In the genomic region with DNA sequence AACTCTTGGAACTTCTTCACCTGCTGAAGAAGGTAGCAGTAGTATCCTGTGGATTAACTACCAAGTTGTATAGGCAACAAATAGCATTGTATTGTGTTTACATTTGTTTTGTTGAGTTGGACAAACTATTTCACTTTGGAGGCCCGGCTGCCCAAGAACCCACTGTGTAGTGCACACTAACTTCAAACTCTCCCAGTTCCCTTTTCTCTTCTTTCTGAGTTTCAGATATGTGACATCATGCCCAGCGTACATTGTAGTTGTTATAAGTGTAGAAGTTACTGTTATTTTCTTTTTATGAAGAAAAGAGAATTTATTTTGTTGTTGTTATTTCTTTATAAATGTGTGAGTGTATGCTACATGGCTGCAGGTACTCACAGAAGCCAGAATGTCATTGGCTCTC, we compare ENCODE assay signal across 29 mouse cellular contexts.
"Had no signal": no experiment of that assay in that cellular context is flagged by ENCODE, and none has a peak within 500 bp of the region (broad histone marks: within the 10 kb centered on the region; RNA-seq: fewer than 3 reads in every experiment).

No protein-coding gene starts in this region.

- H3K36me3 ChIP-seq: limb, embryonic 10.5 days; limb, embryonic 12.5 days; limb, embryonic 13.5 days; limb, embryonic 15.5 days; liver, embryonic 12.5 days; liver, embryonic 13.5 days; liver, embryonic 15.5 days; lung, embryonic 15.5 days; midbrain, embryonic 10.5 days; midbrain, embryonic 12.5 days; midbrain, embryonic 13.5 days; midbrain, embryonic 15.5 days had no signal

- DNase-seq: left cerebral cortex, postnatal 4 days; liver; liver, embryonic 13.5 days; liver, postnatal 0 days; lung, adult 18-20 months; lung, adult 2 months; lung, embryonic 14.5 days; lung, postnatal 10 days; lung, postnatal 14 days; lung, postnatal 36 days; lung, postnatal 4 days; midbrain, embryonic 14.5 days had no signal

- H3K4me3 ChIP-seq: limb, embryonic 10.5 days; limb, embryonic 12.5 days; limb, embryonic 13.5 days; limb, embryonic 15.5 days; liver, embryonic 12.5 days; liver, embryonic 13.5 days; liver, embryonic 15.5 days; lung, embryonic 15.5 days; megakaryocyte, embryonic 14.5 days; midbrain, embryonic 10.5 days; midbrain, embryonic 12.5 days; midbrain, embryonic 13.5 days; midbrain, embryonic 15.5 days; myocyte had no signal

- H3K4me2 ChIP-seq: limb, embryonic 12.5 days; limb, embryonic 13.5 days; limb, embryonic 15.5 days; liver, embryonic 11.5 days; liver, embryonic 12.5 days; liver, embryonic 13.5 days; liver, embryonic 15.5 days; lung, embryonic 14.5 days; lung, embryonic 15.5 days; midbrain, embryonic 11.5 days; midbrain, embryonic 12.5 days; midbrain, embryonic 13.5 days; midbrain, embryonic 15.5 days had no signal

- H3K27me3 ChIP-seq: limb, embryonic 12.5 days; limb, embryonic 13.5 days; limb, embryonic 15.5 days; liver, embryonic 12.5 days; liver, embryonic 13.5 days; liver, embryonic 15.5 days; lung, embryonic 15.5 days; megakaryocyte, embryonic 14.5 days; midbrain, embryonic 12.5 days; midbrain, embryonic 13.5 days; midbrain, embryonic 15.5 days had no signal

- H3K4me1 ChIP-seq: limb, embryonic 12.5 days; limb, embryonic 13.5 days; limb, embryonic 15.5 days; liver, embryonic 12.5 days; liver, embryonic 13.5 days; liver, embryonic 15.5 days; lung, embryonic 15.5 days; megakaryocyte, embryonic 14.5 days; midbrain, embryonic 15.5 days had no signal

- H3K27ac ChIP-seq: limb, embryonic 10.5 days; limb, embryonic 12.5 days; limb, embryonic 13.5 days; limb, embryonic 15.5 days; liver, embryonic 12.5 days; liver, embryonic 13.5 days; liver, embryonic 14.5 days; liver, embryonic 15.5 days; lung, embryonic 15.5 days; macrophage; midbrain, embryonic 10.5 days; midbrain, embryonic 12.5 days; midbrain, embryonic 13.5 days; midbrain, embryonic 15.5 days had no signal

- H3K9ac ChIP-seq: limb, embryonic 12.5 days; limb, embryonic 13.5 days; limb, embryonic 15.5 days; liver, embryonic 12.5 days; liver, embryonic 13.5 days; liver, embryonic 14.5 days; liver, embryonic 15.5 days; liver, postnatal 0 days; lung, embryonic 14.5 days; lung, embryonic 15.5 days; midbrain, embryonic 12.5 days; midbrain, embryonic 13.5 days; midbrain, embryonic 15.5 days had no signal

- H3K9me3 ChIP-seq: limb, embryonic 10.5 days; limb, embryonic 12.5 days; limb, embryonic 13.5 days; limb, embryonic 15.5 days; liver, embryonic 12.5 days; liver, embryonic 13.5 days; liver, embryonic 15.5 days; lung, embryonic 15.5 days; megakaryocyte, embryonic 14.5 days; midbrain, embryonic 10.5 days; midbrain, embryonic 12.5 days; midbrain, embryonic 13.5 days; midbrain, embryonic 15.5 days had no signal
